Mouse (Mus musculus) thymus, postnatal 36 days (tissue): Measurements from ENCODE around the gene Lrrc39.

Source experiments
- DNase-seq, 2 experiments: peaks; one replicate each; pipeline ENCODE4 v3.0.0; 2022; ENCODE audit warnings: mixed read lengths in 2 of 2

Gene Lrrc39

DNA sequence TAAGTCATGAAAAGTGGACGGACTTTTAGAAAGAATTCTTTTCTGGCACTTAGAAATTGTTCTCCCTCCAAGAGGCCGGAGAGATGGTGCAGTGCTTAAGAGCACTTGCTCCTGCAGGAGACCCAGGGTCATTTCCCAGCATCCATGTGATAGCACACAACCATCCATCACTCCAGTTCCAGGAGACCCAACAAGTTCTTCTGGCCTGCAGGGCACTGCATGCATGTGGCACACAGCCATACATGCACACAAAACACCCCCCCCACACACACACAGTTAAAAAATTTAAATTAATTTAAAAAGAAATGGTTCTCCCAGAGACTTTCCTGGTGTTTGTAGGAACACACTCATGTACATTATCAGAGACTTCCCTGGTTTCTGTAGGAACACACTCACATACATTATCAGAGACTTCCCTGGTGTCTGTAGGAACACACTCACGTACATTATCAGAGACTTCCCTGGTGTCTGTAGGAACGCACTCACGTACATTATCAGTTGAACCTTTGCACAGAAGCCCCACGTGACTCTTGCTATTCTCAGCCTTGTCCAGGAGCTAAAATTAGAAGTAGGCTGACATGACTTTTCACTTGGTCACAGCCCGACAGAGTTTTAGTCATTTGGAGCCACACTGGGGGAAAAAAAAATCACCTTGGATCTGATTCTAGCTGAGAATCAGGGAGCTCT, at the start of gene Lrrc39:
TSS of gene Lrrc39 (plus strand) at position 566 of the 687 bp plus-strand sequence.
- no peak for DNase-seq

DNA sequence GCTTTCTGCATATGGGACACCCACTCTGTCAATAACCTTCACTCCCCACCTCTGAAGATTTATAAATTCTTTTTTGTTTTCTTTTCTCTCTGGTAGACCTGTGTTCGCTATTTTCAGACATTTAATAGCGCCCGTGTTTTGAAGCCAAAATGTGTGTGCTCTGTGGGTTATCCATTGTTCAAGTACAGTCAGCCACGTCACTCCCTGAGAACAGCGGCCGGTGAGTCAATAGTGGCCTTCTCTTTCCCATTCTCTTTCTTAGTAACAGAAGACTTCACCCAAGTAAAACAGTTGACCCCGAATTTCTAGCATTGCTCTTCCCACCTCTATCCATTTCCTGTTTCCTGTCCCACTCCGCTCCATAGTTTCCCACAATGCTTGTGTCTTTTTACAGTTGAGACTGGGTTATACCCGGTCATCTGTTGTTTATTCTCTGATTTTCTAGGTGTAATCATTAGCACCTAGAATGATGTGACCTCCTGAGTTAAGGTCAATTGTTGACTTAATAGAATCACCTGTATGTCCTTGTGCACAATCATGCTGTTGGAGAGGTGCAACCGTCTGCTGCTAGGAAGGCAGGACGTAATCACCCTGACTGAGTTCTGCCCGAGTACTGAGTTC, 42.5 kb upstream of the Lrrc39 start:
- DNase-seq, result no peak

DNA sequence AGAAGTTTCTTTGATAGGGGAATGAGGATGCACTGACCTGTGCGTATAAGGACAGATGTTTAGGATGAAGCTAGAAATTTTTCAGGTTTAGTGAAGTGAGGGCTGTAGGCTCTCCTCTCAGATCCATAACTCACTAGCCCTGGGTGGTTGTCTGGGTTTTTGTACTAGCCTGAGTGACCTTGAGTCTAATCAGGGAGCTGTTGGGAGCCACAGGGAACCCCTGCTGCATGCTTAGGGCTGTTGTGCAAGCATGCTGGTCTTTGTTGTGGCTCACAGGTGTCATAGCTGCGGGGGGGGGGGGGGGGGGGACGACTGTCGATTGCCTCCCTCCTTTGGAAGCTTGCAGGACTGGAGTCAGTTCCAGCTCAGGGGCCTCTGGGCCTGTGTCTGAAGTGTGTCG, 33.0 kb upstream of the Lrrc39 start:
- no peak for DNase-seq

GRCm38 (mm10) chr3:116530826-116531225, 31.9 kb upstream of the Lrrc39 start:
- DNase-seq, result no peak

- no peak for DNase-seq
Observed at GRCm38 (mm10) chr3:116536428-116537199, 26.2 kb upstream of the Lrrc39 start.

DNA sequence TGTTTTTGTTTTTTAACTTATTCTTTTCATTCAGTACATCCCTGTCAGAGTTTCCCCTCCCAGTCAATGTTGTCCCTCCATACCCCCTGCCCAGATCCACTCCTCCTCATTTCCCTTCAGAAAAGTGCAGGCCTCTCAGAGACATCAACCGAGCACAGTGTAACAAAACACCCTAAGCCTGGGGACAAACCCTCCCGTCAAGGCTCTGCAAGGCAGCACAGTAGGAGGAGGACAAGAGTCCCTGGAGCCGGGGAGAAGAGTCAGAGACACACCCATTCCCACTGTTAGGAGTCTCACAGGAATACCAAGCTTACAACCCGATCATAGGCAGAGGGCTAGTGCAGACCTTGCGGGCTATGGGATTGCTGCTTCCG, 25.6 kb upstream of the Lrrc39 start:
- no peak for DNase-seq

DNA sequence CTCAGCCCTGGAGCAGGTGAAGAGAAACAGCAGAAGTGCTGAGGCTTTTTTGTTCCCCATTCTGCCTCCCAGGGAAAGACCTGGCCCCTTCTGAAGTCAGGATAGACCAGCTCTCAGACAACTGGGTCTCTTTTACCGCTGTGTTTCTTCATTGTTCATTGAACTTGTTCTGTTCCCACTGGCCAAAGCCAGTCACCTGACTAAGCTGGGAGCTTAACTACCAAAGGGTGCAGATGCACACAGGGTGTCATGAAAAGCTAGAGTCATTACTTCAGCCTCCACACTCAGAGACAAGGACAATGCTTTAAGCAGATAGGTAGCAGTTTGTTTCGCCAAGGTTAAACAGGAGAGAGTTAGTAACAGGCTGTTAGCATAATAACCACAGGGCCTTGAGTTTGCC, 20.7 kb upstream of the Lrrc39 start:
- no peak for DNase-seq

- DNase-seq, result no peak
Observed at GRCm38 (mm10) chr3:116542532-116542931, 20.2 kb upstream of the Lrrc39 start.

- no peak for DNase-seq
Observed at GRCm38 (mm10) chr3:116547430-116547829, 15.3 kb upstream of the Lrrc39 start.

DNA sequence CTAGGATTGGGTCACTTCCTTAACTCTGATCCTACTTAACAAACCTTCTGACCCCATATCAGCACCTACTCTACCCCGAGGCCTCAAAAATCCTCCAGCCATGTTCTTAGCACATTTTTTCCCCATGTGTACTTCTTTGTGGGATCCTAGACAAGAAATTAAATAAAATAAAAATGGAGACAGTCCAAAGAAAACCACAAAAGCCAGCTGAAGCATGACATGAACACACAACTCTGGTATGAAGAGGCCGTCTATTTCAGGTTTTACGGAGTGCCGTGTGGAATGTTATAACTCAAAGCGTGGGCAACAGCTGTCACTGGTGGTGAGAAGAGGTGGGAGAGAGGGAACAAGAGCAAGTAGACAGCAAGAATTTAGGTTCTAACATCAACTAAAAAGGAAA, 11.4 kb upstream of the Lrrc39 start:
- no peak for DNase-seq

DNA sequence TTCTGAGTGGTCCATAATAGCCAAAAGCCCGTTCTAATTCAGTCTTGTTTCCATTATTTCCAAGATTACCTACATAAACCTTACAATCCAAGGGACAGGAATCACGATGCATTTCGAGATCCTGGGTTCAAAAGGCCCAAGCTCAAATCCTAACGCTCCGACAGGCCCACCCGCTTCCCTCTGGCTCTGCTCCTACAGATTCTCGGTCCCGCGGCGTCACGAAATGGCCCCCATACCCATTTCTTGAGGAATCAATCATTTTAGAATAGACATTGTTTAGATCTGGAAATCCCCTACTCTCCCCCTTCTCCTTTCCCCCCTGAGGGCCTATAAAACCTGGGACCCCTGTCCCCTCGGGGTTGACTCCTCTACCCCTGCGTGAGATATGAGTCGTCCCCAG, 1.5 kb upstream of the Lrrc39 start:
- DNase-seq, result peak; percentile 27 to 28

GRCm38 (mm10) chr3:116563095-116563492, 321 bp downstream of the Lrrc39 start:
- no peak for DNase-seq

DNA sequence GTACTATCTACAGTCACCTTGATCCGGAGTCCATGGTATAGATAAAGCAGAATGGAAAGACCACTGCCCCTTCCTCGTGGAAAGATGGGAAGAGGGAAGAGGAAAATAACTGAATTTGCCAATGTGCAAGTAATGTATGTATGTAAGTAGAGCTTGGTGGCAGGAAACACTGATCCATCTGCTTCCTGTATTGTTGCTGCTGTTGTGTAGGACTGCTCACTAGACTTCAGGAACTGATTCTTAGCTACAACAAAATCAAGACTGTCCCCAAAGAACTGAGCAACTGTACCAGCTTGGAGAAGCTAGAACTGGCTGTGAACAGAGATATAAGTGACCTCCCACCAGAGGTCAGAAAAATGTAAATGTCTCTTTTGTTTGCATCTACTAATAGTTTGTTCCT, 7.9 kb downstream of the Lrrc39 start:
- no peak for DNase-seq

- no peak for DNase-seq
Observed at GRCm38 (mm10) chr3:116577286-116577685, 14.5 kb downstream of the Lrrc39 start.

DNA sequence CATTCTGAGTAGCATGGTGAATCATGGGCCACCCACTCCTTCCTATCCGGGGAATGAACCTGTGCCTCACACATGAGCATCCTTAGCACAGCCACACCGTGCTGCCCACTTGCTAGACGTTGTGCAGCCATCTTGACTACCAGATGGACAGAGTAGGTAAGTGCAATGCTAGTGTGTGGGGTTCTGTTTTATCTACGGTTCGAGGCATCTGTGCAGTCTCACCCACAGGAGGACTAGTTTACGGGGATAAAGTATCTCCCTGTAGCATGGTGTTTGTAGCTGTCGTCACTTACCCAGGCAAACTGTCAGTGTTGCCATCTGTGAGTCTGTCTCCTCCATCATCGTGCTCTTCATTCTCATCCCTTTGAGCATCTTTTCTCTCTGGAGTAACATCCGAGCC, 19.4 kb downstream of the Lrrc39 start:
- no peak for DNase-seq

DNA sequence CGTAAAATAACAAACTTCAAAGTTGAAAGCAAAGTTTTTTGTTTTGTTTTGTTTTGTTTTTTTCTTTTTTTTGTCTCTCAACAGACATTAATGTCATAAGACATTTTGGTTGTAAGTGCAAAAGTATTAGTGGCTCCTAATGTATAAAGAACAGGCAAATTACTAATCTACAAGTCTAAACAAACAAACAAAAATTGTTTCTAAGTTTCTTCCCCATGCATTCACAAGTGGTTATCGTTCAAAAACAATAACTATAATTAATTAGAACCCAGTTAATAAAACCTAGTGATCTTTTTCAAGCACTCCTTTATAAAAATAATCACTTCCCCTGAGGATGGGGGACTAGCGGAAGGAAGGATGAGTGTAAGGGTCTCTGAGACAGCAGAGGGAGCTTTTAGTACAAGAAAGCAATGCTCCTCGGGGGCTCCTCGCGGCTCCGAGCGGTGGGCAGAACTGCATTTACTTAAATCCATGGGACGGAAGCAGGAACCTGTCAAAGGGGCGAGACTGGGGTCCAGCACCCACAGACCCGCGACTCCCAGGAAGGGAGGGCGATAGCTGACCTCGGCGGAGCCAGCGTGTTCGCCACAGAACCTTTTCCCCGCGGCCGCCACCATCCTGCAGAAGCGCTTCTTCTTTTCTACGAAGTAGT, 31.4 kb downstream of the Lrrc39 start:
- DNase-seq, result no peak

GRCm38 (mm10) chr3:116594728-116595602, 32.2 kb downstream of the Lrrc39 start, which contains the start of gene Sass6:
Gene Sass6 (plus strand): TSS chr3:116594982.
- peak; percentile 96 to 98 for DNase-seq

DNA sequence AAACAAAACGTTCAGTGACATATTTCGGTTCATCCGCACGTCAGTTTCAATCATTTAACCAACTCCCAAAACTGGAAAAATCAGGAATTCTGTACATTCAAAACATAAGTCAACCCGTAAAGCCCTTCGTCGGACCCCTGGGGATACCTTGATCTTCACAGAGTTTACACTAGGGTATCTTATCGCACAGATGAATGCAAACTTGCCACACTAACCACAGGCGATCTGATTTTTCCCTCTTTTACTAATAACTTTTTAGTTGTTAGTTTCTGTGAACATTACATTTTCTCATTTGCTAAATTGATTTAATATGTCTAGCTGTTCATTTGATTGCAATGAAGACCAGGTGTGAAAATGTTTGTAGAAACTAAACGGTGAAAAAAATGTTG, 32.8 kb downstream of the Lrrc39 start:
- DNase-seq, result no peak

GRCm38 (mm10) chr3:116599705-116600104, 36.9 kb downstream of the Lrrc39 start:
- DNase-seq, result no peak

GRCm38 (mm10) chr3:116601005-116601404, 38.2 kb downstream of the Lrrc39 start:
- DNase-seq, result no peak

DNA sequence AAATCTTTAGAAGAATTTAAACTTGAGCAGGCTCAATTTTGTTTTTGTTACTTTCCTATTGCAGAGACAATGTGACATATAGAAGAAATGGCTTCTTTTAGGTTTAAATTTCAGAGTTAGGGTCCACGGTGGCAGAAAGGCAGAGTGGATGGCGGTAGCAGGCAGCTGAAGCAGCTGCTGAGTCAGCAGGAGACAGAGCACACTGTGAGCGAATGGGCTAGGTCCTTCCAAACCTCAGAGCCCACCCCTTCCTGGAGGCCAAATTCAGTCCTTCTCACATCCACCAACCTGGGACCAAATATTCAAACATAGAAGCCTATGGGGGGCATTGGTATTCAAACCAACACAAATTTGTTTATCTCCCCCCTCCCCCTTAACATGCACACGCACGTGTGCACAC, 39.0 kb downstream of the Lrrc39 start:
- DNase-seq, result no peak

DNA sequence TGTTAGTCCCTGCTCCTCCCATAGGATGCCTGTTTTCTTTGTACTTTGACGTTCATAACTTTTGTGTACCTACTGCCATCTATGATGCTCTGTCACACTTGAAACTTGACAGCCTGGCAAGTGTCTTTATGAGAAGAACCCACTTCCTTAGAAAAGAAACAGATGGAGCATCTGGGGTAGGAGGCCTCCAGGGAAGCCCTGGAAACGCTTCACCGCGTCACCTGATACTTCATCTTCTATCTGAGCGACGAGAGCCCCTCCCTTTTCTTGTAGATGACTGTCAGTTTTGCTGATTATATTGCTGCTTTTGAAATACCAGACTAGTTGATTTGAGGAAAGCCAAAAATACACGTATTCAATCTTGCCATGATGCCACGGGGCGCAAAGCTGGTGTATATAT, 41.8 kb downstream of the Lrrc39 start:
- no peak for DNase-seq
